ENCODE assay signal across 24 mouse cellular contexts in genomic region chr13:46087663-46088062, GRCm38 (mm10).
"Had no signal": no experiment of that assay in that cellular context is flagged by ENCODE, and none has a peak within 500 bp of the region (broad histone marks: within the 10 kb centered on the region; RNA-seq: fewer than 3 reads in every experiment).

No protein-coding gene starts in this region.

- H3K9ac ChIP-seq: heart, embryonic 13.5 days; heart, embryonic 15.5 days; hindbrain, embryonic 13.5 days; hindbrain, embryonic 15.5 days; intestine, embryonic 15.5 days; limb, embryonic 12.5 days had no signal

- H3K9me3 ChIP-seq: heart, embryonic 15.5 days; hindbrain, embryonic 13.5 days; hindbrain, embryonic 15.5 days; intestine, embryonic 15.5 days; limb, embryonic 10.5 days had no signal

- ATAC-seq: inflammation-experienced regulatory T-cells, adult 6 months; intestine, embryonic 15.5 days; intestine, postnatal 0 days had no signal

- H3K27me3 ChIP-seq: heart, embryonic 13.5 days; heart, embryonic 15.5 days; hindbrain, embryonic 13.5 days; hindbrain, embryonic 15.5 days; intestine, embryonic 15.5 days; limb, embryonic 12.5 days had no signal

- H3K4me3 ChIP-seq: heart, adult 2 months; heart, embryonic 13.5 days; heart, embryonic 15.5 days; hindbrain, embryonic 13.5 days; hindbrain, embryonic 15.5 days; intestine, embryonic 15.5 days; layer of hippocampus, adult 2 months; limb, embryonic 10.5 days; limb, embryonic 12.5 days had no signal

- H3K4me1 ChIP-seq: heart, embryonic 13.5 days; heart, embryonic 15.5 days; hindbrain, embryonic 15.5 days; intestine, embryonic 15.5 days; limb, embryonic 10.5 days; limb, embryonic 12.5 days had no signal

- H3K27ac ChIP-seq: heart, adult 2 months; heart, embryonic 13.5 days; heart, embryonic 15.5 days; hindbrain, embryonic 13.5 days; hindbrain, embryonic 15.5 days; intestine, embryonic 15.5 days; layer of hippocampus, adult 2 months; limb, embryonic 10.5 days; limb, embryonic 12.5 days had no signal

- H3K36me3 ChIP-seq: heart, embryonic 13.5 days; heart, embryonic 15.5 days; hindbrain, embryonic 13.5 days; hindbrain, embryonic 15.5 days; intestine, embryonic 15.5 days; limb, embryonic 10.5 days; limb, embryonic 12.5 days had no signal

- H3K4me2 ChIP-seq: heart, embryonic 11.5 days; heart, embryonic 13.5 days; heart, embryonic 15.5 days; hindbrain, embryonic 13.5 days; hindbrain, embryonic 15.5 days; intestine, embryonic 15.5 days; limb, embryonic 12.5 days; liver, embryonic 11.5 days had no signal

- DNase-seq: gastrocnemius, postnatal 14 days; gastrocnemius, postnatal 36 days; heart, adult 11 months; heart, adult 2 months; heart, postnatal 14 days; heart, postnatal 36 days; kidney, adult 18-20 months; kidney, adult 8-10 months; kidney, postnatal 10 days; kidney, postnatal 25 days; kidney, postnatal 4 days; liver had no signal
